Comparison of ENCODE assay signal across 30 mouse cellular contexts in the genomic region with DNA sequence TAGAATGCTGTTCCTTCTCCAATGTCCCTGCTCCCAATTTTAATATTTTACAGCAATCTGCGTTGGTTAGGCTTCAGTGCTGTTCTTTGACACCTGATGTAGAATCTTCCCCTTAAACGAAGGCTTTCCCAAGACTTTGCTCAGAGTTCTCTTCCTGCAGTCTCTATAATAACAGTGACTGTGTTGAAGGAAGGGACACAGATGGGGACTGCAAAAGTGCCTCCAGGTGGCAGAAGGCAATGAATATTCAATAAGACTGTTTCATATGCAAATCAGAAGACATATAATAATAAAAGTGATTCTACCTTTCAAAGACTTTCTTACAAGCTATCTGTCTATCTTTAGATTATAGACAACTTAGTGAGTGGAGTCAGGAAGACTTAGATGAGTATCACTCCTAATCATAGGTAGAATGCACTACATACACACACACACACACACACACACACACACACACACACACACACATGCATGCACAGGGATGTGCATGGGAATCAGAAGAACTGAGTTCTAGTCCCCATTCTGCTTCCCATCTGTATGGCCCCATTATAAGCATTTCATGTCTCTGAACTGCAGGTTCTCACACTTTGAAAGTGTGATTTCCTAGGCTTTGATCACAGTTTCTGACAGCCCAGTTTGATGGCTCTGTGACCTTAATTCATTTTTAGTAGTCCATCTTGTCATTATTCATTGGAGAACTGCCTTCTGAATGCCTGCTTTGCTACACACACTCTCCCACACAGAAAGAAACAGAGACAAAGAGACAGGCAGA.
DNase-seq lines count a peak whose midpoint lies in the region; ATAC-seq and TF ChIP-seq lines count a peak whose summit lies in the region.
"Had no signal": no experiment of that assay in that cellular context is flagged by ENCODE, and none has a peak within 500 bp of the region (broad histone marks: within the 10 kb centered on the region; RNA-seq: fewer than 3 reads in every experiment).

No protein-coding gene starts in this region.

- no peak for TF ChIP-seq CTCF in forebrain, postnatal 0 days (IDR thresholded peaks at IDR 0.05; ENCODE audit: low read depth)

- peak; percentile 70 for DNase-seq in forebrain, embryonic 14.5 days (ENCODE audit: low spot score)
- peak; percentile 25 to 44 for DNase-seq in layer of hippocampus, adult 18-20 months (ENCODE audit: low spot score in 2 of 2)
- no peak for DNase-seq in layer of hippocampus, postnatal 25 days (ENCODE audit: extremely low spot score in 1 of 2, low spot score in 1 of 2)
- peak; percentile 46 for DNase-seq in brain, adult 2 months (ENCODE audit: low read depth, low spot score)
- peak; percentile 58 for DNase-seq in forebrain, postnatal 0 days
- no peak for DNase-seq in cerebellum, adult 11-12 months
- DNase-seq: adrenal gland, adult 8-10 months; cerebellum, adult 2 months; cerebellum, postnatal 14 days; gastrocnemius, postnatal 25 days; heart, adult 11 months; kidney, adult 2 months; kidney, postnatal 36 days; liver; lung, adult 2 months; lung, postnatal 10 days; retina, postnatal 1 day; thymus, postnatal 4 days had no signal

- H3K27me3 ChIP-seq in forebrain, embryonic 14.5 days (replicated peaks; ENCODE audit: control insufficient read depth, insufficient read depth, low read length) = no peaks in the 10 kb centered on the region
- no peaks in the 10 kb centered on the region for H3K27me3 ChIP-seq in forebrain, embryonic 12.5 days
- H3K27me3 ChIP-seq in forebrain, postnatal 0 days (ENCODE audit: insufficient read depth, low read length) = no peaks in the 10 kb centered on the region
- H3K27me3 ChIP-seq: embryonic facial prominence, embryonic 15.5 days; heart, embryonic 15.5 days; hindbrain, embryonic 12.5 days; intestine, embryonic 15.5 days; midbrain, embryonic 13.5 days had no signal

- peak; percentile 84 for ATAC-seq in forebrain, embryonic 14.5 days
- ATAC-seq in forebrain, embryonic 12.5 days (ENCODE audit: low FRiP score) = no peak
- peak; percentile 77 for ATAC-seq in forebrain, postnatal 0 days
- ATAC-seq: hindbrain, postnatal 0 days; intestine, embryonic 15.5 days; midbrain, embryonic 13.5 days had no signal

- no peaks in the 10 kb centered on the region for H3K36me3 ChIP-seq in forebrain, embryonic 14.5 days (ENCODE audit: control insufficient read depth, insufficient read depth, low read length)
- H3K36me3 ChIP-seq in forebrain, embryonic 12.5 days (replicated peaks) = no peaks in the 10 kb centered on the region
- H3K36me3 ChIP-seq in forebrain, postnatal 0 days (ENCODE audit: insufficient read depth) = no peaks in the 10 kb centered on the region
- H3K36me3 ChIP-seq: embryonic facial prominence, embryonic 10.5 days; embryonic facial prominence, embryonic 15.5 days; G1E; heart, embryonic 10.5 days; heart, embryonic 15.5 days; hindbrain, embryonic 12.5 days; intestine, embryonic 15.5 days; midbrain, embryonic 13.5 days had no signal

- no peak overlapping the region for H3K4me2 ChIP-seq in forebrain, embryonic 14.5 days (ENCODE audit: low read length)
- no peak overlapping the region for H3K4me2 ChIP-seq in forebrain, embryonic 12.5 days
- H3K4me2 ChIP-seq in forebrain, postnatal 0 days (ENCODE audit: low read depth) = no peak overlapping the region
- H3K4me2 ChIP-seq: embryonic facial prominence, embryonic 15.5 days; heart, embryonic 15.5 days; hindbrain, embryonic 12.5 days; intestine, embryonic 15.5 days; midbrain, embryonic 13.5 days had no signal

- H3K9ac ChIP-seq in forebrain, embryonic 14.5 days (ENCODE audit: low read length) = no peak overlapping the region
- no peak overlapping the region for H3K9ac ChIP-seq in forebrain, embryonic 12.5 days
- no peak overlapping the region for H3K9ac ChIP-seq in forebrain, postnatal 0 days
- H3K9ac ChIP-seq: embryonic facial prominence, embryonic 15.5 days; heart, embryonic 15.5 days; hindbrain, embryonic 12.5 days; intestine, embryonic 15.5 days; liver, embryonic 14.5 days; midbrain, embryonic 13.5 days had no signal

- peak overlapping the region; percentile 23; the same call in 1 of the 2 replicates for H3K27ac ChIP-seq in forebrain, embryonic 14.5 days (ENCODE audit: low read depth, low read length)
- no peak overlapping the region for H3K27ac ChIP-seq in forebrain, embryonic 12.5 days
- 0 out of 2 replicates have a peak overlapping the region, but pooled peaks have one; percentile 23 for H3K27ac ChIP-seq in forebrain, postnatal 0 days (ENCODE audit: low read depth, low read length)
- H3K27ac ChIP-seq: embryonic facial prominence, embryonic 10.5 days; embryonic facial prominence, embryonic 15.5 days; heart, embryonic 10.5 days; heart, embryonic 15.5 days; hindbrain, embryonic 12.5 days; hindbrain, postnatal 0 days; intestine, embryonic 15.5 days; liver, embryonic 14.5 days; macrophage; midbrain, embryonic 13.5 days had no signal

- no peaks in the 10 kb centered on the region for H3K4me1 ChIP-seq in forebrain, embryonic 14.5 days (ENCODE audit: control insufficient read depth, insufficient read depth, low read length)
- no peaks in the 10 kb centered on the region; the same call in 1 of the 2 replicates for H3K4me1 ChIP-seq in forebrain, embryonic 12.5 days
- no peaks in the 10 kb centered on the region for H3K4me1 ChIP-seq in forebrain, postnatal 0 days (ENCODE audit: insufficient read depth)
- H3K4me1 ChIP-seq: embryonic facial prominence, embryonic 10.5 days; embryonic facial prominence, embryonic 15.5 days; heart, embryonic 10.5 days; heart, embryonic 15.5 days; hindbrain, embryonic 12.5 days; intestine, embryonic 15.5 days; midbrain, embryonic 13.5 days had no signal

- no peak overlapping the region for H3K4me3 ChIP-seq in forebrain, embryonic 14.5 days (ENCODE audit: low read depth, low read length)
- no peak overlapping the region for H3K4me3 ChIP-seq in forebrain, embryonic 12.5 days (replicated peaks)
- H3K4me3 ChIP-seq in forebrain, postnatal 0 days (ENCODE audit: low read depth, low read length) = no peak overlapping the region
- H3K4me3 ChIP-seq: embryonic facial prominence, embryonic 10.5 days; embryonic facial prominence, embryonic 15.5 days; heart, embryonic 10.5 days; heart, embryonic 15.5 days; hindbrain, embryonic 12.5 days; intestine, embryonic 15.5 days; midbrain, embryonic 13.5 days had no signal

- WGBS in forebrain, embryonic 14.5 days = 54% methylated on average over 2 of the region's 2 CpGs
- 81% methylated on average over 2 of the region's 2 CpGs for WGBS in forebrain, embryonic 12.5 days
- WGBS in forebrain, postnatal 0 days = 51% methylated on average over 2 of the region's 2 CpGs

- H3K9me3 ChIP-seq in forebrain, embryonic 14.5 days (replicated peaks; ENCODE audit: control insufficient read depth, low read length) = no peaks in the 10 kb centered on the region
- no peaks in the 10 kb centered on the region for H3K9me3 ChIP-seq in forebrain, embryonic 12.5 days
- H3K9me3 ChIP-seq in forebrain, postnatal 0 days (ENCODE audit: low read length) = no peaks in the 10 kb centered on the region
- H3K9me3 ChIP-seq: embryonic facial prominence, embryonic 10.5 days; embryonic facial prominence, embryonic 15.5 days; heart, embryonic 10.5 days; heart, embryonic 15.5 days; hindbrain, embryonic 12.5 days; intestine, embryonic 15.5 days; midbrain, embryonic 13.5 days had no signal

Comparison
In these comparisons a context has a peak if more than half of its experiments do, and no peak if none do; other contexts are left out.
1. DNase-seq: peak in forebrain, embryonic 14.5 days (single experiment), layer of hippocampus, adult 18-20 months (2 of 2), brain, adult 2 months (single experiment) and forebrain, postnatal 0 days (single experiment); none in layer of hippocampus, postnatal 25 days (0 of 2) and cerebellum, adult 11-12 months (single experiment).